Mouse (Mus musculus) lung, embryonic 14.5 days (tissue): ENCODE measurements around the gene Sec13. TPM values are rescaled to one million over a fixed set of nuclear protein-coding genes. Genes with fewer than 3 reads are reported as not detected.

Source experiments
- ATAC-seq: fragments of 200-750 bp; cut with Nextera tagmentation; 2 replicates; pipeline ENCODE4 v1.8.0; 2017; ENCODE audit warnings: mild to moderate bottlenecking, moderate TSS enrichment, moderate library complexity; ENCODE audit not compliant: insufficient read depth
- DNase-seq: peaks from one replicate; pipeline ENCODE4 v3.0.0-alpha.2; 2015
- H3K27ac ChIP-seq: fragments of 300-500 bp; sonication (generic); 2 replicates; pipeline ENCODE4 v1.5.1; 2014; ENCODE audit warnings: low read depth, mild to moderate bottlenecking, moderate library complexity
- H3K27me3 ChIP-seq: fragments of 300-500 bp; sonication (generic); 2 replicates; pipeline ENCODE4 v1.6.1; 2014; ENCODE audit warnings: low read length, control low read depth; ENCODE audit not compliant: insufficient read depth
- H3K36me3 ChIP-seq: fragments of 300-500 bp; sonication (generic); 2 replicates; pipeline ENCODE4 v1.6.1; 2014; ENCODE audit warnings: control low read depth; ENCODE audit not compliant: insufficient read depth
- H3K4me1 ChIP-seq: fragments of 300-500 bp; sonication (generic); 2 replicates; pipeline ENCODE4 v1.6.1; 2014; ENCODE audit warnings: antibody characterized with exemption, control low read depth; ENCODE audit not compliant: insufficient read depth
- H3K4me2 ChIP-seq: fragments of 300-500 bp; sonication (generic); 2 replicates; pipeline ENCODE4 v1.6.1; 2014; ENCODE audit warnings: mild to moderate bottlenecking
- H3K4me3 ChIP-seq: fragments of 300-500 bp; sonication (generic); 2 replicates; pipeline ENCODE4 v1.5.1; 2014; ENCODE audit warnings: low read depth, low read length
- H3K9ac ChIP-seq: fragments of 300-500 bp; sonication (generic); 2 replicates; pipeline ENCODE4 v1.6.1; 2014
- H3K9me3 ChIP-seq: fragments of 300-500 bp; sonication (generic); 2 replicates; pipeline ENCODE4 v1.6.1; 2016; ENCODE audit warnings: low read depth, low read length, control low read depth
- CTCF ChIP-seq: IDR thresholded peaks from 2 replicates; pipeline ENCODE4 v1.5.1; 2016; ENCODE audit warnings: antibody characterized with exemption, low read depth
- WGBS: fragments of 180-500 bp; shearing (Covaris S2); extraction: QIAGEN DNeasy Blood & Tissue Kit; methylation state at CpG from one replicate; pipeline ENCODE4 v1.1.7; 2014; 5-methylcytosine and 5-hydroxymethylcytosine counted together
- microRNA-seq: library from miRNA; unstranded; fragments of <30 nt; microRNA quantifications from one replicate; pipeline ENCODE4, GENCODE M21; 2016; ENCODE audit warnings: borderline number of aligned reads
- polyA plus RNA-seq: library from polyadenylated mRNA; unstranded; fragments of >200 nt; fragmentation: Nextera tagmentation; extraction: Ambion mirVana; gene quantifications from 2 replicates; pipeline ENCODE4 v1.2.1, GENCODE M21; 2014

Sec13 gene
- polyA plus RNA-seq, 1 experiment from 2014 or later = 295 TPM

GRCm38 (mm10) chr6:113683081-113683825 lies 57.3 kb downstream of the Sec13 start:
- H3K9me3 ChIP-seq = no peaks in the 10 kb centered on the region
- no peak for DNase-seq
- H3K27ac ChIP-seq = no peak overlapping the region
- no peak overlapping the region for H3K4me2 ChIP-seq
- H3K36me3 ChIP-seq = no peaks in the 10 kb centered on the region
- TF ChIP-seq CTCF = no peak
- 86% methylated on average over 10 of the region's 10 CpGs for WGBS
- ATAC-seq = no peak
- H3K4me3 ChIP-seq = no peak overlapping the region
- H3K27me3 ChIP-seq = no peaks in the 10 kb centered on the region
- H3K9ac ChIP-seq = no peak overlapping the region
- no peaks in the 10 kb centered on the region for H3K4me1 ChIP-seq

- Histone ChIP-seq H3K9ac (no peak overlapping the region), H3K4me1 (no peaks in the 10 kb centered on the region), H3K36me3 (no peaks in the 10 kb centered on the region), H3K4me2 (no peak overlapping the region), H3K9me3 (no peaks in the 10 kb centered on the region), H3K4me3 (no peak overlapping the region), H3K27ac (no peak overlapping the region), H3K27me3 (no peaks in the 10 kb centered on the region)
- peak; percentile 86 for DNase-seq
- peak; percentile 66; the same call in 1 of the 2 replicates for ATAC-seq
- 20% methylated on average over 4 of the region's 4 CpGs for WGBS
- peak; percentile 92 for TF ChIP-seq CTCF
These were observed 59.3 kb downstream of the Sec13 start for GRCm38 (mm10) chr6:113681271-113681670.

- Histone ChIP-seq H3K4me2 (no peak overlapping the region), H3K27ac (no peak overlapping the region), H3K36me3 (no peaks in the 10 kb centered on the region), H3K9me3 (no peaks in the 10 kb centered on the region), H3K4me3 (no peak overlapping the region), H3K4me1 (no peaks in the 10 kb centered on the region), H3K27me3 (no peaks in the 10 kb centered on the region), H3K9ac (no peak overlapping the region)
- no peak for TF ChIP-seq CTCF
- DNase-seq = no peak
- no peak for ATAC-seq
- 79% methylated on average over 9 of the region's 9 CpGs for WGBS
These were observed 60.5 kb downstream of the Sec13 start for GRCm38 (mm10) chr6:113679993-113680566.

GRCm38 (mm10) chr6:113678246-113679012 lies 62.1 kb downstream of the Sec13 start:
- Histone ChIP-seq H3K4me1 (no peaks in the 10 kb centered on the region), H3K4me3 (no peak overlapping the region), H3K9ac (no peak overlapping the region), H3K4me2 (no peak overlapping the region), H3K27me3 (no peaks in the 10 kb centered on the region), H3K36me3 (no peaks in the 10 kb centered on the region), H3K9me3 (no peaks in the 10 kb centered on the region), H3K27ac (no peak overlapping the region)
- TF ChIP-seq CTCF = no peak
- DNase-seq = no peak
- ATAC-seq = no peak
- WGBS = 69% methylated on average over 14 of the region's 14 CpGs

Small RNAs within 50 kb of the gene (microRNA-seq; reads per million reads assigned to microRNA genes)
- gene Mir7042 = not detected

Other genes starting within 250 kb of the Sec13 start
- 0.05 and 0.16 TPM in 2 replicates for gene Prrt3, start 238.8 kb downstream of the Sec13 start, polyA plus RNA-seq
- gene Emc3, start 209.1 kb downstream of the Sec13 start, polyA plus RNA-seq = 92.8 and 97.6 TPM in 2 replicates
- 15.4 and 15.7 TPM in 2 replicates for gene Fancd2, start 209.1 kb downstream of the Sec13 start, polyA plus RNA-seq
- 0.17 TPM in 1 of 2 replicates, not detected in the other for gene Fancd2os, start 140.0 kb downstream of the Sec13 start, polyA plus RNA-seq
- gene Brk1, start 136.0 kb downstream of the Sec13 start, polyA plus RNA-seq = 227 and 239 TPM in 2 replicates
- gene Vhl, start 116.8 kb downstream of the Sec13 start, polyA plus RNA-seq = 42.2 and 42.7 TPM in 2 replicates
- 3.1 and 3.6 TPM in 2 replicates for gene Irak2, start 102.3 kb downstream of the Sec13 start, polyA plus RNA-seq
- gene Tatdn2, start 43.7 kb downstream of the Sec13 start, polyA plus RNA-seq = 1.2 and 1.5 TPM in 2 replicates
- 0.34 TPM in 1 of 2 replicates, not detected in the other for gene Ghrl, start 20.9 kb downstream of the Sec13 start, polyA plus RNA-seq